Mouse (Mus musculus): ENCODE data around the gene Cdh4. TPM values are rescaled to one million over a fixed set of nuclear protein-coding genes. Genes with fewer than 3 reads are reported as not detected.

Gene Cdh4
- polyA plus RNA-seq, 1 experiment from 2014 or later: 1.1 TPM

GRCm38 (mm10) chr2:179884561-179884960 lies 442.3 kb downstream of the Cdh4 start:
- Histone ChIP-seq H3K9me3 (replicated peaks) (no peaks in the 10 kb centered on the region), H3K36me3 (no peaks in the 10 kb centered on the region), H3K4me3 (no peak overlapping the region), H3K27me3 (replicated peaks) (no peaks in the 10 kb centered on the region), H3K4me2 (no peak overlapping the region), H3K4me1 (replicated peaks) (peaks cover 3% of the 10 kb centered on the region; the same call in 1 of the 2 replicates), H3K9ac (no peak overlapping the region), H3K27ac (ENCODE audit: poor library complexity, severe bottlenecking) (no peak overlapping the region)
- 29% methylated on average over 7 of the region's 7 CpGs for WGBS
- peak; percentile 23; the same call in 1 of the 2 replicates for ATAC-seq (ENCODE audit: insufficient number of reproducible peaks, low FRiP score)

- WGBS: 61% methylated on average over 3 of the region's 3 CpGs
- Histone ChIP-seq H3K4me2 (no peak overlapping the region), H3K4me3 (no peak overlapping the region), H3K36me3 (no peaks in the 10 kb centered on the region), H3K27ac (ENCODE audit: poor library complexity, severe bottlenecking) (no peak overlapping the region), H3K9ac (no peak overlapping the region), H3K27me3 (replicated peaks) (no peaks in the 10 kb centered on the region), H3K4me1 (replicated peaks) (no peaks in the 10 kb centered on the region; the same call in 1 of the 2 replicates), H3K9me3 (replicated peaks) (no peaks in the 10 kb centered on the region)
- ATAC-seq (ENCODE audit: insufficient number of reproducible peaks, low FRiP score): no peak
Measured at GRCm38 (mm10) chr2:179891048-179891447, 448.8 kb downstream of the Cdh4 start.

- Histone ChIP-seq H3K9me3 (replicated peaks) (no peaks in the 10 kb centered on the region), H3K4me3 (no peak overlapping the region), H3K4me2 (no peak overlapping the region), H3K9ac (no peak overlapping the region), H3K36me3 (no peaks in the 10 kb centered on the region), H3K27ac (ENCODE audit: poor library complexity, severe bottlenecking) (no peak overlapping the region), H3K27me3 (replicated peaks) (no peaks in the 10 kb centered on the region), H3K4me1 (replicated peaks) (no peaks in the 10 kb centered on the region)
- 77% methylated on average over 2 of the region's 2 CpGs for WGBS
- no peak for ATAC-seq (ENCODE audit: insufficient number of reproducible peaks, low FRiP score)
Measured at GRCm38 (mm10) chr2:179896949-179897348, 454.7 kb downstream of the Cdh4 start.

- H3K36me3 ChIP-seq: peaks cover 53% of the 10 kb centered on the region
- no peaks in the 10 kb centered on the region for H3K9me3 ChIP-seq (replicated peaks)
- H3K27me3 ChIP-seq (replicated peaks): no peaks in the 10 kb centered on the region
- H3K4me3 ChIP-seq: no peak overlapping the region
- WGBS: 78% methylated on average over 12 of the region's 12 CpGs
- no peaks in the 10 kb centered on the region for H3K4me1 ChIP-seq (replicated peaks)
- H3K4me2 ChIP-seq: no peak overlapping the region
- H3K9ac ChIP-seq: no peak overlapping the region
- H3K27ac ChIP-seq (ENCODE audit: poor library complexity, severe bottlenecking): no peak overlapping the region
- no peak for ATAC-seq (ENCODE audit: insufficient number of reproducible peaks, low FRiP score)
Measured at GRCm38 (mm10) chr2:179912911-179913310, 470.7 kb downstream of the Cdh4 start.

- H3K36me3 ChIP-seq: peaks cover 53% of the 10 kb centered on the region
- no peak overlapping the region for H3K4me3 ChIP-seq
- H3K27me3 ChIP-seq (replicated peaks): no peaks in the 10 kb centered on the region
- H3K27ac ChIP-seq (ENCODE audit: poor library complexity, severe bottlenecking): no peak overlapping the region
- H3K9me3 ChIP-seq (replicated peaks): no peaks in the 10 kb centered on the region
- H3K4me1 ChIP-seq (replicated peaks): no peaks in the 10 kb centered on the region
- 91% methylated on average over 15 of the region's 15 CpGs for WGBS
- no peak overlapping the region for H3K9ac ChIP-seq
- H3K4me2 ChIP-seq: no peak overlapping the region
- ATAC-seq (ENCODE audit: insufficient number of reproducible peaks, low FRiP score): no peak
Measured at GRCm38 (mm10) chr2:179913349-179913748, 471.1 kb downstream of the Cdh4 start.

- H3K9me3 ChIP-seq (replicated peaks): no peaks in the 10 kb centered on the region
Measured at GRCm38 (mm10) chr2:179914246-179914645, 472.0 kb downstream of the Cdh4 start.

GRCm38 (mm10) chr2:179916877-179917673 lies 474.8 kb downstream of the Cdh4 start:
- Histone ChIP-seq H3K9ac (no peak overlapping the region), H3K27me3 (replicated peaks) (no peaks in the 10 kb centered on the region), H3K36me3 (peaks cover 69% of the 10 kb centered on the region), H3K4me1 (replicated peaks) (no peaks in the 10 kb centered on the region), H3K27ac (ENCODE audit: poor library complexity, severe bottlenecking) (no peak overlapping the region), H3K4me2 (no peak overlapping the region), H3K9me3 (replicated peaks) (no peaks in the 10 kb centered on the region), H3K4me3 (no peak overlapping the region)
- 0 out of 2 replicates have a peak, but pooled peaks have one; percentile 47 for ATAC-seq (ENCODE audit: insufficient number of reproducible peaks, low FRiP score)
- WGBS: 39% methylated on average over 5 of the region's 5 CpGs

More at GRCm38 (mm10) chr2:179914246-179914645, 472.0 kb downstream of the Cdh4 start:
- H3K4me3 ChIP-seq: no peak overlapping the region
- peaks cover 57% of the 10 kb centered on the region for H3K36me3 ChIP-seq
- no peaks in the 10 kb centered on the region for H3K4me1 ChIP-seq (replicated peaks)
- H3K4me2 ChIP-seq: no peak overlapping the region
- no peaks in the 10 kb centered on the region for H3K27me3 ChIP-seq (replicated peaks)
- WGBS: 82% methylated on average over 2 of the region's 2 CpGs
- peak; percentile 3; the same call in 1 of the 2 replicates for ATAC-seq (ENCODE audit: insufficient number of reproducible peaks, low FRiP score)
- no peak overlapping the region for H3K9ac ChIP-seq
- H3K27ac ChIP-seq (ENCODE audit: poor library complexity, severe bottlenecking): no peak overlapping the region

- no peaks in the 10 kb centered on the region for H3K27me3 ChIP-seq (replicated peaks)
- no peak for ATAC-seq (ENCODE audit: insufficient number of reproducible peaks, low FRiP score)
- H3K4me2 ChIP-seq: no peak overlapping the region
- 82% methylated on average over 4 of the region's 4 CpGs for WGBS
- H3K4me1 ChIP-seq (replicated peaks): no peaks in the 10 kb centered on the region
- no peak overlapping the region for H3K4me3 ChIP-seq
- peaks cover 73% of the 10 kb centered on the region for H3K36me3 ChIP-seq
- no peak overlapping the region for H3K27ac ChIP-seq (ENCODE audit: poor library complexity, severe bottlenecking)
- no peak overlapping the region for H3K9ac ChIP-seq
- no peaks in the 10 kb centered on the region for H3K9me3 ChIP-seq (replicated peaks)
Measured at GRCm38 (mm10) chr2:179920042-179920441, 477.8 kb downstream of the Cdh4 start.

- Histone ChIP-seq H3K9me3 (replicated peaks) (no peaks in the 10 kb centered on the region), H3K4me3 (no peak overlapping the region), H3K36me3 (peaks cover 76% of the 10 kb centered on the region), H3K27me3 (replicated peaks) (no peaks in the 10 kb centered on the region), H3K4me2 (no peak overlapping the region), H3K27ac (ENCODE audit: poor library complexity, severe bottlenecking) (no peak overlapping the region), H3K9ac (no peak overlapping the region), H3K4me1 (replicated peaks) (no peaks in the 10 kb centered on the region)
- WGBS: 96% methylated on average over 8 of the region's 8 CpGs
- ATAC-seq (ENCODE audit: insufficient number of reproducible peaks, low FRiP score): no peak
Measured at GRCm38 (mm10) chr2:179921021-179921653, 478.9 kb downstream of the Cdh4 start.

- 89% methylated on average over 6 of the region's 6 CpGs for WGBS
- Histone ChIP-seq H3K36me3 (peaks cover 82% of the 10 kb centered on the region), H3K9me3 (replicated peaks) (no peaks in the 10 kb centered on the region), H3K27me3 (replicated peaks) (no peaks in the 10 kb centered on the region), H3K4me1 (replicated peaks) (no peaks in the 10 kb centered on the region), H3K9ac (no peak overlapping the region), H3K4me3 (no peak overlapping the region), H3K4me2 (no peak overlapping the region), H3K27ac (ENCODE audit: poor library complexity, severe bottlenecking) (no peak overlapping the region)
- no peak for ATAC-seq (ENCODE audit: insufficient number of reproducible peaks, low FRiP score)
Measured at GRCm38 (mm10) chr2:179924038-179924437, 481.8 kb downstream of the Cdh4 start.

- WGBS: 94% methylated on average over 13 of the region's 13 CpGs
- Histone ChIP-seq H3K4me1 (replicated peaks) (no peaks in the 10 kb centered on the region), H3K27ac (ENCODE audit: poor library complexity, severe bottlenecking) (no peak overlapping the region), H3K9me3 (replicated peaks) (no peaks in the 10 kb centered on the region), H3K27me3 (replicated peaks) (no peaks in the 10 kb centered on the region), H3K9ac (no peak overlapping the region), H3K4me2 (no peak overlapping the region), H3K4me3 (no peak overlapping the region), H3K36me3 (peaks cover 73% of the 10 kb centered on the region)
- no peak for ATAC-seq (ENCODE audit: insufficient number of reproducible peaks, low FRiP score)
Measured at GRCm38 (mm10) chr2:179929166-179929565, 486.9 kb downstream of the Cdh4 start.
